Mouse (Mus musculus) forebrain, embryonic 10.5 days (tissue): ENCODE data around the gene Anapc1. TPM values are rescaled to one million over a fixed set of nuclear protein-coding genes. Genes with fewer than 3 reads are reported as not detected.
"Not testable (repeated sequence)": the region's sequence is repeated elsewhere in the genome, so short reads cannot be mapped to it uniquely, and the experiment has no call there.

Experiments used
- DNase-seq: peaks from one replicate; pipeline ENCODE4 v3.0.0-alpha.2; 2017; ENCODE audit warnings: low spot score; ENCODE audit errors: extremely low spot score
- H3K27ac ChIP-seq: fragments of 300-500 bp; sonication (generic); 2 replicates; pipeline ENCODE4 v1.5.1; 2016; ENCODE audit warnings: mild to moderate bottlenecking
- H3K27me3 ChIP-seq: fragments of 300-500 bp; sonication (generic); 2 replicates; pipeline ENCODE4 v1.6.1; 2016; ENCODE audit warnings: mild to moderate bottlenecking; ENCODE audit not compliant: poor library complexity, severe bottlenecking
- H3K36me3 ChIP-seq: fragments of 300-500 bp; sonication (generic); replicated peaks from 2 replicates; pipeline ENCODE4 v1.6.1; 2016; ENCODE audit warnings: mild to moderate bottlenecking, moderate library complexity
- H3K4me1 ChIP-seq: fragments of 300-500 bp; sonication (generic); 2 replicates; pipeline ENCODE4 v1.6.1; 2016
- H3K4me3 ChIP-seq: fragments of 300-500 bp; sonication (generic); 2 replicates; pipeline ENCODE4 v1.5.1; 2016; ENCODE audit warnings: mild to moderate bottlenecking, moderate library complexity
- H3K9me3 ChIP-seq: fragments of 300-500 bp; sonication (generic); 2 replicates; pipeline ENCODE4 v1.6.1; 2016; ENCODE audit warnings: mild to moderate bottlenecking, moderate library complexity
- WGBS: fragments of 180-500 bp; shearing (Covaris S2); methylation state at CpG from one replicate; pipeline ENCODE4 v1.1.7; 2016; 5-methylcytosine and 5-hydroxymethylcytosine counted together
- polyA plus RNA-seq: library from polyadenylated mRNA; unstranded; fragments of >200 nt; fragmentation: Nextera tagmentation; extraction: Ambion mirVana; gene quantifications from 2 replicates; pipeline ENCODE4 v1.2.1, GENCODE M21; 2016

Gene Anapc1
- polyA plus RNA-seq, 1 experiment from 2014 or later = 97.6 TPM

DNA sequence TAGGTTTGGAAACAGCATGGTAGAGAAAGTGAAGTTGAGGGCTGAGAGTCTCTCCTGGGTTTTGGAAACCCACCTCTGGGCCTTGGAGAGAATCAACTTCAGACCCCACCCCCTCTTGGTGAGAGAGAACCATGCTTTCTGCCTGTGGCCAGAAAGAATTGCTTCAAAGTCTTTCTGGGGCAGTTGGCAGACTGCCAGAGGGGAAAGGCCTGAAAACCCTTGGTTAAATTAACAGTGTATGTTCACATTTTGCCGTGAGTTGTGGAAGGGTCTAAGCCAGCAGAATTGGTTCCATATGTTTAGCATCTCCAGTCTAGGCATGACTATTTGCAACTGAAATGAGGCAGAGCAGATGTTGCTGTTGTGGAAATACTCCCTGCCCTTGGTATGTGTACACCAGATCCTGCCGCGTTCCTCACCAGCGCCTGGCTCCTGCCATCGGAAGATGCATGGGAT is 26.4 kb upstream of the Anapc1 start:
- no peak overlapping the region for H3K4me3 ChIP-seq
- H3K27me3 ChIP-seq = no peaks in the 10 kb centered on the region
- 53% methylated on average over 5 of the region's 5 CpGs for WGBS
- peak overlapping the region; percentile 67; the same call in 1 of the 2 replicates for H3K27ac ChIP-seq
- H3K9me3 ChIP-seq = no peaks in the 10 kb centered on the region
- H3K4me1 ChIP-seq = peaks cover 46% of the 10 kb centered on the region
- peak; percentile 50 for DNase-seq
- no peaks in the 10 kb centered on the region for H3K36me3 ChIP-seq

DNA sequence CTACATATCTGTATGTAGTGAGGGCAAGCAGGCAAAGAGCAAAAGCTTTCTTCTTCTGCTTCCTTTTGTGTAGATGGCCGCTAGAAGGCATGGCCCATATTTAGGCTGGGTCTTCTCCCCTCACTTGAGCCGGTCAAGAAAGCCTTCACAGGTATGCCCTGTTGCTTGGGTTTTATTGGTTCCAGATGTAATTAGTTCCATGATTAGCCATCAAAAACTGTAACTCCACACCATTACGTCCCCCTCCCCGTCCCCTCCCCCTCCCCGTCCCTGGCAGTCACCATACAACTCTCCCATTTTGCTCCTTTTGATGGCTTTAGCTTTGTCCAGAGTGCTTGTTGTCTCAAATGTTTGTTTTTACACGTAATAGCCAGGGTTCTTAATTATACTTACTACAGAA is 25.7 kb upstream of the Anapc1 start:
- Histone ChIP-seq H3K27me3 (no peaks in the 10 kb centered on the region), H3K4me3 (no peak overlapping the region), H3K36me3 (no peaks in the 10 kb centered on the region), H3K9me3 (no peaks in the 10 kb centered on the region), H3K27ac (no peak overlapping the region), H3K4me1 (peaks cover 46% of the 10 kb centered on the region)
- no peak for DNase-seq
- 66% methylated on average over 6 of the region's 6 CpGs for WGBS

DNA sequence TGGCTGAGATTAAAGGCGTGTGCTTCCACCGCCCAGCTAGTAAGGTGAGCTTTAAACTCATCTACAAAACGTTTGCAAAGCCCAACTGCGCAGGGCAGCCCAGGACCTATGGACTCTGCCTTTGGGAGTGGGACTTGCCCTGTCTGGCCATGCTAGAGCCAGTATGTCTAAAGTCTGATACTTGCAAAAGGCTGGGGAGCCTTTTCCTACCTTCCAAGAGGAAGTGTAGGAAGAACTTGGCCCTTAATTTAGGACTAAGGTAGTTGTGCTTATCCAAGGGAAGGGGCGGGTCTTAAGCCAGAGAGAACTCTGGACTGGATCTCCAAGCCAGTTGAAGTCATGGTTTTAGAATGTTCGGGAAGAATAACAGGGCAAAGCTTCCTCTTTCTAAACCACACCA is 23.4 kb upstream of the Anapc1 start:
- 82% methylated on average over 6 of the region's 6 CpGs for WGBS
- Histone ChIP-seq H3K27ac (no peak overlapping the region), H3K4me1 (peaks cover 45% of the 10 kb centered on the region), H3K9me3 (no peaks in the 10 kb centered on the region), H3K4me3 (no peak overlapping the region), H3K27me3 (no peaks in the 10 kb centered on the region), H3K36me3 (no peaks in the 10 kb centered on the region)
- no peak for DNase-seq

DNA sequence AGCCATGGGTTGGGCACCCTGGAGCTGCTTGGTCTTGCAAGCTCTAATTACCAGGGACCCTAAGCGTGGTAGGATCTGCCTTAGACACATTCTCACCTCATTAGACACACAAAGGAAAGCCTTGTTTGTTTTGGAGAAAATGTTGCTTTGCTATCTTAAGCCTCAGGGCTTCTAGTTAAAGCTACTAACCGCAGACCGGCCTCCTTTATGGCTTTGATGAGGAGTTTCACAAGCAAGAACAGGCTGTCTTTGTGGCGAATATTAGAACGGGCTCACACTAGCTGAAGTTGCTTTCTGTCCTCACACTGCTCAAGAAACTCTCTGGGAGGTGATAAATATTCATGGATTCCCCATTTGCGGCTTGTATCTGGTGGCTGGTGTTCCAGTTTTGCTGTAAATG is 22.1 kb upstream of the Anapc1 start:
- Histone ChIP-seq H3K27ac (no peak overlapping the region), H3K36me3 (no peaks in the 10 kb centered on the region)
- no peak for DNase-seq

DNA sequence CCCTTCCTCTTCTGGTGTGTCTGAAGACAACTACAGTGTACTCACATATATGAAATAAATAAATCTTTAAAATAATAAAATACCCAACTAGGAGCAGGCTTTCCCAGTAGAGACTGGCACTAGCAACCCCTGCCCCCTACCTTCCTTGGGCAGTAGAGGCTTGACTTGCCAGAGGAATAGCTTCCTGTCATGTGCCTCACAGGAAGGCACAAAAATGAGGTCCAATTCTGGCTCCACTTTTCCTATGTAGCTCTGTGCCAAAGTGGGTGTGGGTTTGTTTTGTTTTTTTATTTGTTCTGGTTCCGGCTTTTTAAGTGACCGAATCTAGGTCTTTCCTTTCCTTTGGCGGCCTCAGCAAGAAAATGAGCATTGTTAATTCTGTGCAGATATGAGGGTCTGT is 17.3 kb upstream of the Anapc1 start:
- Histone ChIP-seq H3K9me3 (no peaks in the 10 kb centered on the region), H3K27me3 (peaks cover 4% of the 10 kb centered on the region; the same call in 1 of the 2 replicates), H3K4me3 (no peak overlapping the region), H3K27ac (no peak overlapping the region), H3K4me1 (peaks cover 11% of the 10 kb centered on the region), H3K36me3 (peaks cover 4% of the 10 kb centered on the region; the same call in 1 of the 2 replicates)
- DNase-seq = no peak
- WGBS = 94% methylated on average over 3 of the region's 3 CpGs

More for the DNA sequence above, 22.1 kb upstream of the Anapc1 start:
- no peaks in the 10 kb centered on the region for H3K27me3 ChIP-seq
- H3K9me3 ChIP-seq = no peaks in the 10 kb centered on the region
- H3K4me3 ChIP-seq = no peak overlapping the region
- peaks cover 32% of the 10 kb centered on the region for H3K4me1 ChIP-seq
- WGBS = 33% methylated on average over 6 of the region's 6 CpGs

DNA sequence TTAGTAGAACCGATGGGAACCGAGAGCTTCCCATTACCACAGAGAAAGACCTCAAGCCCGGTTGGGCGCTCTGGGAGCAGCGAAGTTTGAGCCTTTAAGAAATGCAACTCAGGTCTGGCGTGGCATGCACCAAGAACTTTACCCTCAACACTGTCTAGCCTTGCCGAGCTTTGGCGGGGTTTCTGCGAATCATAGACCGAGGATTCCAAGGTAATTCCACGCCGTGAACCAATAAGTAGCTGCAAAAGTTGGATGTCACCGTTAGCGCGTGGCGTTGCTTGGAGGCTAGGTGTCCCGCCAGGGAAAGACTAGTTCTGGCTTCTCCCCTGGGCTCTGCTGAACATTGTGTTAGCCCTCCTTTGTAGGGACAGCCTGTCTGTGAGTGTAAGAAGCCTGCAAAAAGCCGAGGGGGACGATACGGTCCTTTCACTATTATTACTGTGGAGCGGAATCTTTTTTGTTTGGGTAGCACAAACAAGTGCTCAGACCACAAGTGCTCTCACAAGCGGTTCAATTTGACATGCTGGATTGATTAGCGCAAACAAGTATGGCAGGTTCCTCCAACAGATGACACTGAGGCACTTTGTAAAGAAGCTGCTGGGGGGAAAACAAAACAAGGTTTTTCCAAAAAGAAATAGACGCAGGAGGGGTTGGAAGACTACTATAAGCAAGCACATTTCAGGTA is 12.2 kb upstream of the Anapc1 start:
- Histone ChIP-seq H3K27me3 (peaks cover 4% of the 10 kb centered on the region; the same call in 1 of the 2 replicates), H3K4me1 (peaks cover 24% of the 10 kb centered on the region), H3K4me3 (peak overlapping the region; percentile 78), H3K36me3 (peaks cover 4% of the 10 kb centered on the region; the same call in 1 of the 2 replicates), H3K27ac (peak overlapping the region; percentile 89), H3K9me3 (no peaks in the 10 kb centered on the region)
- DNase-seq = peak; percentile 64
- under 1% methylated on average over 24 of the region's 24 CpGs for WGBS

DNA sequence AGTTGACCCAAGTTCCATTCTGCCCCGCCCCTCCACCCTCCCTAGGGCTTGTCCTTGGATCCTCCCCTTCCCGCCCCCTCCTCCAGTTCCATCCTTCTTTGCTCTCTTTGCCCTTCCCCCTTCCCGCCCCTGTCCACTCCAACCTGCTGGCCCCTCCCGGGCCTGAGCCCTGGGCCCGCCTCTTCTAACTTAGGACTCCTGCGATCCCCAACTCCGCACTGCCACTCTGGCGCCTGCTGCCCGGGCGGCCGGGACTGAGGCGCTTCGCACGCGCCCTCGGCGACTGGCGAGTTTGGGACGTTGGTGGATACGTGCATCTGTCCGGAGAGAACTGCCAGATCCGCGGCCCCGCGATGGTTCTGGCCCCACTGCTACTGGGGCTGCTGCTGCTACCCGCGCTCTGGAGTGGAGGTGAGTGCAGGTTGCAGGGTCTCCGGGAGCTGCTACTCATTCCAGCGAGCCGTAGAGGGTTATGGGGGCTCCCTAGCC is 11.5 kb upstream of the Anapc1 start, which contains the start of gene Mertk:
TSS of gene Mertk (plus strand) at position 264 of the 489 bp plus-strand sequence.
- WGBS = under 1% methylated on average over 30 of the region's 30 CpGs
- peak within 1 kb of the TSS; percentile 89 for H3K27ac ChIP-seq
- no peaks in the 10 kb centered on the region for H3K9me3 ChIP-seq
- H3K36me3 ChIP-seq = peaks cover 4% of the 10 kb centered on the region; the same call in 1 of the 2 replicates
- H3K27me3 ChIP-seq = peaks cover 4% of the 10 kb centered on the region; the same call in 1 of the 2 replicates
- DNase-seq = peak; percentile 87
- peaks cover 24% of the 10 kb centered on the region for H3K4me1 ChIP-seq
- peak within 1 kb of the TSS; percentile 78 for H3K4me3 ChIP-seq

DNA sequence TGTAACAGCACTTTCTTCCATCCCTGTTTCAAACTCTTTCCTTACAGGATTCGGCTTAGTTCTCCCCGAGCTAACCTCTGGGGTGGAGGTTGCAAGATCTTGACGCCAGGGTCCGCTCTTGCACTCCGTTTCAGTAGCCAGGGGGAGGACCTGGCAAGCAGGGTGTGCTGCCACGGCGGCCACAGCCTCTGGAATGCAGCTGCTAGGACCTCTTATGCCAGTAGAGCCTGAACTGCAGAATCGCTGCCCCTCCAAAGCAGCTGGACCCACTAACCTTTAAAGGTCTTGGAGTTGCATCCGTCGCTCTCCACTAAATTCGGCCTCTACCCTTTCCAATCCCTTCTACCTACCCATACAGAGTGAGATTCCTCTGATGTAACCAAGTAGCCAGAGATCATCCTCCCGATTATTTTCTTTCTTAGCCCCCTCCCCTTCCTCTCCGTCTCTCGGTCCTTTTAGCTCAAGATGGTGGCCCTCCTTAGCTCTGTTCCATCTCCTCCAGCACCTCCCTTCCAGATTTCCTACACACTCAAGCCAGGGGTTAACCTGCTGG is 11.0 kb upstream of the Anapc1 start:
- peaks cover 24% of the 10 kb centered on the region for H3K4me1 ChIP-seq
- H3K36me3 ChIP-seq = peaks cover 4% of the 10 kb centered on the region; the same call in 1 of the 2 replicates
- WGBS = 0% methylated on average over 14 of the region's 14 CpGs
- H3K27me3 ChIP-seq = peaks cover 4% of the 10 kb centered on the region; the same call in 1 of the 2 replicates
- H3K4me3 ChIP-seq = peak overlapping the region; percentile 78
- peak overlapping the region; percentile 89 for H3K27ac ChIP-seq
- peak; percentile 87 for DNase-seq
- H3K9me3 ChIP-seq = no peaks in the 10 kb centered on the region

DNA sequence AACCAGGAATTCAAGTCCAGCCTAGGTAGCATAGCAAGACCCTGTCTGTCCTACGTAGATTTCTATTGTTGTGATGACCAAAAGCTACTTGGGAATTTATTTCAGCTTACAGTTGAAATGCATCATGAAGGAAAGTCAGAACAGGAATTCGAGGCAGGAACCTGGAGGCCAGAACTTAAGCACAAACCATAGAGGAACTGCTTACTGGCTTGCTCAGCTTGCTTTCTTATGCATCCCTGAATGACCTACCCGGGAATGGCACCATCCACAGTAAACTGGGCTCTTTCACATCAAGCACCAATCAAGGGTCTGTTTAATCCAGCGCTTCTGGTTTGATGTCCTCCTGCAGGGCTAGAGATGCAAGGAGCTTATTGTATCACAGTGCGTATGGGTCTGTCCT is 10.4 kb upstream of the Anapc1 start:
- no peak for DNase-seq
- H3K36me3 ChIP-seq = no peaks in the 10 kb centered on the region; the same call in 1 of the 2 replicates
- peak overlapping the region; percentile 89; the same call in 1 of the 2 replicates for H3K27ac ChIP-seq
- WGBS = 63% methylated on average over 5 of the region's 5 CpGs
- H3K27me3 ChIP-seq = peaks cover 4% of the 10 kb centered on the region; the same call in 1 of the 2 replicates
- H3K9me3 ChIP-seq = no peaks in the 10 kb centered on the region
- H3K4me1 ChIP-seq = peaks cover 25% of the 10 kb centered on the region
- peak overlapping the region; percentile 78; the same call in 1 of the 2 replicates for H3K4me3 ChIP-seq

DNA sequence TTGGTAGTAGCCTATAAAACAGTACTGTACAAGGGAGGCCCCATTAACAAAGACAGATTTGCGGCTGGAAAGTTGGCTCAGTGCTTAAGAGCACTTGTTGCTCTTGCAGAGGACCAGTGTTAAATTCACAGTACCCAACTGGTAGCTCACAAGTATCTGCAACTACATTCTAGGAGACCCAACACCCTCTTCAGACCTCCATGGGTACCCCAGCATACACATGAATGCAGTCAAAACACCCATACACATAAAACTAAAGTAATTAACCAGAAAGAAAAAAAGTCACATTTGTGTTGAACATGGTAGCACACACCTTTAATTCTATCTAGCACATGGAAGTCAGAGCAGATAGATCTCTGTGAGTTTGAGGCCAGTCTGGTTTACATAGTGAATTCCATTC is 9.9 kb upstream of the Anapc1 start:
- Histone ChIP-seq H3K36me3 (no peaks in the 10 kb centered on the region; the same call in 1 of the 2 replicates), H3K4me3 (no peak overlapping the region), H3K27ac (no peak overlapping the region), H3K4me1 (peaks cover 28% of the 10 kb centered on the region), H3K9me3 (no peaks in the 10 kb centered on the region), H3K27me3 (peaks cover 4% of the 10 kb centered on the region; the same call in 1 of the 2 replicates)
- DNase-seq = no peak
- WGBS = 88% methylated on average over 1 of the region's 1 CpGs

DNA sequence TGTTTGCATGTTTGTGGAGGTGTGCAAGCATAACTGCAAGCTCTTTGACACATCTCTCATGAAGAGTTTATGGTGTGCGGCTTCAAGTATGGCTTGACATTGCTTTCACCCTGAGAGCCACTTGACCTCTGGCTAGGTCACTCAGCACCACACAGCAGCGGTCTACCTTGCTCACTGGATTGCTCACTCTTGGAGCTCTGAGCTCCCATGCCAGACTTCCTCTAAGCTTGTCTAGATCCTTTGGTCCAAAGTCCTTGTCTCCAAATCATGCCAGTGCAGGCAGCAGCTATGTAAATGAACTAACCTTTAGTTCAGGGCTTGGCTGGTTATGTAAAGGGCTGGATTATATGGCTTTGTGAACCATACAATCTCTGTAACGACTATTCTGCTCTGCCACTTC is 9.2 kb upstream of the Anapc1 start:
- WGBS = 80% methylated on average over 3 of the region's 3 CpGs
- Histone ChIP-seq H3K27ac (no peak overlapping the region), H3K4me1 (peaks cover 28% of the 10 kb centered on the region), H3K36me3 (no peaks in the 10 kb centered on the region), H3K9me3 (no peaks in the 10 kb centered on the region), H3K27me3 (peaks cover 4% of the 10 kb centered on the region; the same call in 1 of the 2 replicates), H3K4me3 (no peak overlapping the region)
- DNase-seq = no peak

DNA sequence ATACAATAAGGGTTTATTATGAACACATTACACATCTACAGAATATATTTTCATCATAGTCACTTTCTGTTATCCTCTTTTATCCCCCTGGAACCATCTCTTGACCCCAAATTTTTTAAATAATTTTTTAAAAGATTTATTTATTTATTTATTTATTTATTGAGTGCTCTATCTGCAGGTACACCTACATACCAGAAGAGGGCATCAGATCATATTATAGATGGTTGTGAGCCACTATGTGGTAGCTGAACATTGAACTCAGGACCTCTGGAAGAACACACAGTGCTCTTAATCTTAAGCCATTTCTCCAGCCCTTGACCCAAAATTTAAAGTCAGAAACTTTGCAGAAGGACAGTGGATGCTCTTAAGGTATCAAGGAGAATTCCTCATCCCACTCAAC is 7.4 kb upstream of the Anapc1 start:
- no peaks in the 10 kb centered on the region for H3K9me3 ChIP-seq
- no peaks in the 10 kb centered on the region for H3K27me3 ChIP-seq
- no peaks in the 10 kb centered on the region for H3K36me3 ChIP-seq
- H3K4me3 ChIP-seq = no peak overlapping the region
- peaks cover 26% of the 10 kb centered on the region for H3K4me1 ChIP-seq
- DNase-seq = no peak
- H3K27ac ChIP-seq = no peak overlapping the region

DNA sequence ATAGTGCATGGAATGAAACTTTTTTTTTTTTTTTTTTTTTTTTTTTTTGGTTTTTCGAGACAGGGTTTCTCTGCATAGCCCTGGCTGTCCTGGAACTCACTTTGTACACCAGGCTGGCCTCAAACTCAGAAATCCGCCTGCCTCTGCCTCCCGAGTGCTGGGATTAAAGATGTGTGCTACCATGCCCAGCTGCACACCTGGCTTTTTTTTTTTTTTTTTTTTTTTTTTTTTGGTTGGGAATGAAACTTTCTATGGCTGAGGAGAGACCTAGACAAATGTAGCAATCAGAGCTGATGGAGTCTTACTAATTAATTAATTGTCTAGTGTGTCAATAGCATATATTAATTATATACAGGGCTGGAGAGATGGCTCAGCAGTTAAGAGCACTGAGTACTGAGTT is 6.6 kb upstream of the Anapc1 start:
- DNase-seq = not testable (repeated sequence)
- 84% methylated on average over 3 of the region's 3 CpGs for WGBS

More for the DNA sequence above, 6.6 kb upstream of the Anapc1 start:
- not testable (repeated sequence) for H3K27ac ChIP-seq, H3K27me3 ChIP-seq, H3K4me3 ChIP-seq, H3K36me3 ChIP-seq, H3K9me3 ChIP-seq
- peaks cover 19% of the 10 kb centered on the region for H3K4me1 ChIP-seq
